ENCODE assay signal across 14 mouse cellular contexts in genomic region chr14:21439785-21440184, GRCm38 (mm10). TPM values are rescaled to one million over a fixed set of nuclear protein-coding genes. Genes with fewer than 3 reads are reported as not detected.
DNase-seq lines count a peak whose midpoint lies in the region; ATAC-seq and TF ChIP-seq lines count a peak whose summit lies in the region.
"Had no signal": no experiment of that assay in that cellular context is flagged by ENCODE, and none has a peak within 500 bp of the region (broad histone marks: within the 10 kb centered on the region; RNA-seq: fewer than 3 reads in every experiment).

No protein-coding gene starts in this region.

- no peaks in the 10 kb centered on the region for H3K9me3 ChIP-seq in neural tube, embryonic 11.5 days (ENCODE audit: control insufficient read depth, low read length)
- H3K9me3 ChIP-seq in forebrain, embryonic 16.5 days (ENCODE audit: control insufficient read depth, low read length) = no peaks in the 10 kb centered on the region; the same call in 1 of the 2 replicates
- H3K9me3 ChIP-seq: heart, embryonic 10.5 days; midbrain, embryonic 15.5 days had no signal

- no peak overlapping the region for H3K4me2 ChIP-seq in neural tube, embryonic 11.5 days (ENCODE audit: low read depth)
- H3K4me2 ChIP-seq in forebrain, embryonic 16.5 days (ENCODE audit: low read length) = no peak overlapping the region
- H3K4me2 ChIP-seq: midbrain, embryonic 15.5 days had no signal

- peak; percentile 26 for DNase-seq in neural tube, embryonic 11.5 days (ENCODE audit: low spot score)
- no peak for DNase-seq in neural tube, embryonic 10.5 days (ENCODE audit: extremely low spot score, low spot score)
- DNase-seq in adrenal gland, postnatal 36 days = peak; percentile 54 to 60
- DNase-seq in skeletal muscle tissue, adult 2 months (ENCODE audit: low read depth, low spot score) = peak; percentile 21
- no peak for DNase-seq in layer of hippocampus, adult 2 months (ENCODE audit: low spot score in 2 of 2)
- no peak for DNase-seq in lung, adult 18-20 months
- DNase-seq: kidney, postnatal 14 days; liver; right cerebral cortex, postnatal 4 days had no signal

- WGBS in neural tube, embryonic 11.5 days = 50% methylated on average over 4 of the region's 4 CpGs
- WGBS in forebrain, embryonic 16.5 days = 25% methylated on average over 4 of the region's 4 CpGs

- H3K4me1 ChIP-seq in neural tube, embryonic 11.5 days (ENCODE audit: control insufficient read depth, insufficient read depth, low read length) = no peaks in the 10 kb centered on the region
- peaks cover 7% of the 10 kb centered on the region for H3K4me1 ChIP-seq in forebrain, embryonic 16.5 days (replicated peaks; ENCODE audit: control insufficient read depth, insufficient read depth, low read length)
- H3K4me1 ChIP-seq: midbrain, embryonic 15.5 days had no signal

- no peak overlapping the region for H3K9ac ChIP-seq in neural tube, embryonic 11.5 days (ENCODE audit: low read length)
- H3K9ac ChIP-seq in forebrain, embryonic 16.5 days (replicated peaks; ENCODE audit: low read depth, low read length) = no peak overlapping the region
- H3K9ac ChIP-seq: midbrain, embryonic 15.5 days had no signal

- ATAC-seq in neural tube, embryonic 11.5 days (ENCODE audit: insufficient read depth, low FRiP score, low TSS enrichment) = no peak
- ATAC-seq in forebrain, embryonic 16.5 days = peak; percentile 75
- ATAC-seq in granulocyte monocyte progenitor cell, adult 5-6 weeks (replicated peaks; ENCODE audit: poor library complexity, severe bottlenecking) = no peak
- ATAC-seq: activated CD4-positive, CD25-positive, alpha-beta regulatory T cell, adult 4 months; midbrain, embryonic 15.5 days had no signal

- no peak overlapping the region for H3K27ac ChIP-seq in neural tube, embryonic 11.5 days (ENCODE audit: low read depth, low read length)
- H3K27ac ChIP-seq in forebrain, embryonic 16.5 days (ENCODE audit: low read length) = no peak overlapping the region
- H3K27ac ChIP-seq in layer of hippocampus, adult 2 months = no peak overlapping the region
- H3K27ac ChIP-seq: heart, embryonic 10.5 days; midbrain, embryonic 15.5 days had no signal

- TF ChIP-seq CTCF in layer of hippocampus, adult 2 months (conservative IDR thresholded peaks at IDR 0.05) = no peak

- H3K27me3 ChIP-seq in neural tube, embryonic 11.5 days (ENCODE audit: control insufficient read depth, insufficient read depth, low read length) = no peaks in the 10 kb centered on the region
- H3K27me3 ChIP-seq in forebrain, embryonic 16.5 days (replicated peaks; ENCODE audit: control insufficient read depth, insufficient read depth, low read length) = no peaks in the 10 kb centered on the region
- H3K27me3 ChIP-seq: midbrain, embryonic 15.5 days had no signal

- no peak overlapping the region for H3K4me3 ChIP-seq in neural tube, embryonic 11.5 days (ENCODE audit: low read depth, low read length)
- no peak overlapping the region for H3K4me3 ChIP-seq in forebrain, embryonic 16.5 days (replicated peaks; ENCODE audit: low read length)
- H3K4me3 ChIP-seq in layer of hippocampus, adult 2 months = no peak overlapping the region
- H3K4me3 ChIP-seq: heart, embryonic 10.5 days; midbrain, embryonic 15.5 days had no signal

- no peaks in the 10 kb centered on the region for H3K36me3 ChIP-seq in neural tube, embryonic 11.5 days (ENCODE audit: control insufficient read depth, insufficient read depth, low read length)
- no peaks in the 10 kb centered on the region for H3K36me3 ChIP-seq in forebrain, embryonic 16.5 days (ENCODE audit: control insufficient read depth, insufficient read depth)
- H3K36me3 ChIP-seq: midbrain, embryonic 15.5 days had no signal

RNA-seq across cellular contexts. Expression of gene Kat6b, which starts 41.4 kb away (rescaled TPM):
- polyA plus RNA-seq in neural tube, embryonic 11.5 days (2014; fragmentation: Nextera tagmentation; extraction: Ambion mirVana) = 12.7 and 15.6 TPM in 2 replicates
- total RNA-seq in adrenal gland, postnatal 36 days (2021) = 10 to 100 TPM; 42.5 to 47.8 TPM
- polyA plus RNA-seq in forebrain, embryonic 16.5 days (2015; fragmentation: Nextera tagmentation; extraction: Ambion mirVana) = 31.9 and 34.6 TPM in 2 replicates
- total RNA-seq in layer of hippocampus, adult 2 months (2021) = 100 to 1,000 TPM; 104 to 117 TPM
- 12.7 and 13.3 TPM in 2 replicates for total RNA-seq in granulocyte monocyte progenitor cell, adult 5-6 weeks (2014; fragmentation: Nextera tagmentation)
- total RNA-seq in granulocyte monocyte progenitor cell, adult 5-6 weeks (2017) = 6.3 and 7.2 TPM in 2 replicates

Comparison
In these comparisons a context has a peak if more than half of its experiments do, and no peak if none do; other contexts are left out.
1. DNase-seq: peak in neural tube, embryonic 11.5 days (single experiment), adrenal gland, postnatal 36 days (2 of 2) and skeletal muscle tissue, adult 2 months (single experiment); none in neural tube, embryonic 10.5 days (single experiment), layer of hippocampus, adult 2 months (0 of 2) and lung, adult 18-20 months (0 of 2).